Mouse (Mus musculus) spleen, adult 2 months (tissue): ENCODE measurements around the gene Gm9903.

Experiments used
- CTCF ChIP-seq: fragments of 200-500 bp; IDR thresholded peaks from 2 replicates; pipeline ENCODE4 v1.5.1; 2011; ENCODE audit warnings: mild to moderate bottlenecking, inconsistent platforms; ENCODE audit not compliant: insufficient read depth, insufficient read length, insufficient replicate concordance; ENCODE audit errors: extremely low read depth
- POLR2A ChIP-seq: fragments of 200-500 bp; IDR thresholded peaks from 2 replicates; pipeline ENCODE4 v1.6.1; 2011; ENCODE audit warnings: low read depth, low read length, inconsistent platforms

DNA sequence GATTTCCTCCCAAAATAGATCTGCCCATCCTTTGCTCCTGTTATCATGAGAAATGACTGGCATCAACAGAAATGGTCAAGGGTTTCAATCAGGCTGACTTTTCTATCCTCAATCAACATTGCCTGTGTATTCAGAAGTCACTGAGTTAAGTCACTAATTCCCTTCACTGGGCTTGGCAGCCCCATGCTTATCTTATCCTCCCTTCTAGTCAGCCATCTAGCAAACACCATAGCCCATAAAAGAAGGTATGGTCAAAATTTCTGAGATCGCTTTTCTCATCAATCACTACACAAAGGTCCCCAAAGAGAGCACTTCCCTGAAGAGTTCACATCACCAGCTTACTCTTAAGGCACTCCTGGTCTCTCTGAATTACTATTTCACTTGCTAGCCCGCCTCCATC is 21.3 kb downstream of the Gm9903 start:
- TF ChIP-seq CTCF (no peak), POLR2A (no peak)
